Mouse (Mus musculus) layer of hippocampus, postnatal 25 days (tissue): ENCODE data around the gene Mrvi1. TPM values are rescaled to one million over a fixed set of nuclear protein-coding genes. Genes with fewer than 3 reads are reported as not detected.
"Not testable (repeated sequence)": the region's sequence is repeated elsewhere in the genome, so short reads cannot be mapped to it uniquely, and the experiment has no call there.

Experiments used
- DNase-seq, 2 experiments: peaks; one replicate each; pipeline ENCODE4 v3.0.0; 2022; ENCODE audit warnings: mixed read lengths in 2 of 2, low spot score in 1 of 2; ENCODE audit errors: extremely low spot score in 1 of 2
- total RNA-seq, 2 experiments: library from RNA; stranded (reverse); gene quantifications; 2 replicates each; pipeline ENCODE4 v1.2.3; 2021

Mrvi1 gene
- total RNA-seq, 2 experiments from 2014 or later: 3.6 TPM

DNA sequence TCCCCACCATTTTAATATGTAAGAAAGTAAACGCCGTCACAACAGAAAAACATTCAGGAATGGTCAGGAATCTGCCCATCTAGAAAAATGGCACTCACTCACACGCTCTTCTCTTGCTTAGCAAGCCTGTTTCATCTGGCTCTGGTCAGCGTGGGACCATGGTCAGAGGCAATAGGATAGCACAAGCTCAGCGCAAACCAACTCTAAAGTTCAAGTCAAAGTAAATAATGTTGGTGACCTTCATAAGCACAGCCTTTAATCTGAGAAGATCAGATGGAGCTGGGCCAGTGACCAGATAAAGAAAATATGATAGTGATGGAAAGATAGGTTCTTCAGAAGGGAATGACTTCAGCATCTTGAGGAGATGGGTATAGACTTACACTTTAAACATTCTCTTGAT is 37.9 kb downstream of the Mrvi1 start:
- DNase-seq: no peak

GRCm38 (mm10) chr7:110941701-110942530 is 40.3 kb downstream of the Mrvi1 start:
- no peak for DNase-seq

DNA sequence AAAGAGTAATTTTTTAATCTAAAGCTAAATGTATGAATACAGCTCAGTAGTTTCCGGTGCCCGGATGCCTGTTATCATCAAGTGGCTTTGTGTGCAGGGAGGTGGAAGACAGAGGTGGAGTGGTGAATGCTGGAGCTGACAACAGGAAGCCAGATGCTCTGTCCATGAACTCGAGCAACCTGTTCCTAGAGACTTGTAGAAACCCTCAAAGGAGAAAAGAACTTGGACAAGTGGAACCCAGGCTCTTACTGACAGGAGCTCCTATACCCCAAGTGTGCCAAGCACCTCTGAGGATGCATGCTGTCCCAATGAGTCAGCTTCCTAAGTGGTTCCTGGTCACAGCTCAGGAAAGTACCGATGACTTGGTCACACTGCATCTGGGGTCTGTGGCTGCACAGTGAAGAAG is 41.1 kb downstream of the Mrvi1 start:
- no peak for DNase-seq

DNA sequence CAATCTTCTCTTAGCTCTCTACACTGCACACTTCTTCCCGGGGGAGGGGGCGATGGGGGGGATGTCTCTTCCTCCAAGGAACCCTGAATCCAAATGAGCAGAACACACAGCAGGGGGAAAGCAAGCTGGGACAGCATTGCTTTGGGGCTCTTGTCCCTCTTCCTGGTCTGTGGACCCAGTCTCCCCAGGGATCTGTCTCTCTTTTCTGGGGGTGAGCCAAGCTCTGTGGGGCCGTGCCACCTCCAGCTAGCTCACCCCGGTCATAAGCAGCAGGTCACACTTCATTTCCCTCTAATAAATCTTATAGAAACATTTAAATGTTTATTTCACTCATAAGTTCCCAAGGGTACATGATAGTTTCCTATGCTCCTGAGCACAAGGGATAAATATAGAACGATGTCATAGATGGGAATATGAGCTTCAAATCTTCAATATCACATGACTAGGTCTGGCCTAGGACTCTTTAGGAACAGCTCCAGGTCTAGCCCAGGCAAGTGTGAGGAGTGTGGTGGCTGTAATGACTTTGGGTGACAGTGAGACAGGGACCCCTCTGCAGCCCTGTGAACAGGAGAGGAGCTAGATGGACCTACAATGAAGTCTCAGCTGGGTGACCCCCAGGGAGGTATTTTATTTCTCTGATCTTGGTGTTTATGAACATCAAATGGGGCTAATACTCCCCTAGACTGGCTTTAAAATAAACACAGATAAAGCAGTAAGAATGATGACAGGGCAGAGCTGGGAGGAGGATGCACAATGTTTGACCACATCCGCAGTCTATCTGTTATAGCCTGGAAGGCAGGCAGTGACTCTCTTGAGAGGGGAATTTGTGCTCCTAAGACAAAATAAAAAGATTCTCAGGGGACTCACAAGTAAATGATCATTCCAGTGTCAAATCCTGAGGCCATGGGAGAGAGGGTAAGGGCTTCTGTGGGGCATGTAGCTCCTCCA is 46.2 kb downstream of the Mrvi1 start:
- DNase-seq: no peak

GRCm38 (mm10) chr7:110933999-110934398 is 48.3 kb downstream of the Mrvi1 start:
- DNase-seq: no peak

DNA sequence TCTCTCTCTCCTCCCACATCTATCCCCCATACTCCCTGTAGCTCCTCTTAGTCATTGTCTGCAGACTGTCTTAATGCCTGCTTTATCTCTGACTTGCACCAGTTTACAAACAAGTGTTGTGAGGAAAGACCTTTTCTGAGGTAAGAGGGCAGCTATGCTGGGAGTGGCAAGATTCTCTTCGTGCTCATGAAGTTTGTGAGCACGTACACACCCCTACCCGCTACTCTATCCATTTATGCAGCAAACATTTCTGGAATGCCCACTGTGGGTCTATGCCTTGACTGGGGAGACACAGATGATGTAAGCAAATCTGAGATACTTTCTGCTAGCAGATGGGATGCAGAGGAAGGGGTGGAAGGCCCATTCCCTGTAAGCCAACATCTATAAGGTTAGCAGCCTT is 48.9 kb downstream of the Mrvi1 start:
- DNase-seq: no peak

DNA sequence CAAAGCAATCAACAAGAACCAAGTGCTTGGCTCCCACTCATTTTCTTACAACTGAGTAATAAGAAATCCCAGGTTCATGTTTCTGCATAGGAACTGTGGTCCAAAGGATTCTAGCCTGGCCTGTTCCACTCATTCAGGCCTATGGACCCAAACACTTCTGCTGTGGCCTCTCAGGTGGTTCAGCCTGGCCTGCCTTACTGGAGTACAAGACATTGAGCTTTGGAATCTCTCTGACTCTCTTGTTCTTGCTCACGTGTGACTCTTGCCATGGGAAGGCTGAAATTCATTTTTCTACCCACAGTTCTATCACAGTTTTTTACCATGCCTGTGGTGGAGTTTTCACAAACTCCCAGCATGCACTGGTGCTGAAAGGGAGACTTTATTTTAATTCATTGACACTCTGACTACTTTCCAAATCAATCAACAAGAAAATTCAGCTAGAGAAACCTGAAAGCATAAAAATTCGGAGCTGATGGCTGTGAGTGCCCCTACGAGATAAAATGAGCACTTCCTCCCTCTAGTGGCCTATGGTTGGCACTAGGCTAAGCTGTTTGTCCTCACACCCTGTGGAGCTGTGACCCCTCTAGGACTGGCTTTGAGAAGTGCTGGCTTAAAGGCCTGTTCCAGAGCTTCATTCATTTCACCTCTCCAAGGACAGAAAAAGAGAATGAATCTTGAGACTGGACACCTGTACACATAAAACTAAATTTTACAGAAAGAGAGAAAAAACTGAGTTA is 52.0 kb downstream of the Mrvi1 start:
- DNase-seq: peak in 1 of 2 experiments; percentile 29

DNA sequence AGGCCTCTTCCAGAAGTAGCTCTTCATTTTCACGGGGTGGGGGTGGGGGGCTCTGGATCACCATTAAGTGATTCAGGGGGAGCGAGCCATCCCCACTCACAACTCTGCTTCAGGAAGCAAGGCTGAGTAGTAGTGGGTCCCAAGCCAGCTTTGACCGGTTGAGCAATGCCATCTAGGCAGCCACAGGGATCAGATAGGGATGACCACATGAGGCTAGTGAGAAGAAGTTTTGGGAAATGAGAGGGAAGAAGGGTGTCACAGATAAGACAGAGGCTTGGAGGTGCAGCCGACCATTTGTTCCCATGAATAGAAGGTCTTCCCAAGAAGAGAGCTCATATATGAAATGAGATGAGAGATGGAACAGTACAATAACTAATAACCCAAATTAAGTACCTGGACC is 55.7 kb downstream of the Mrvi1 start:
- DNase-seq: no peak

DNA sequence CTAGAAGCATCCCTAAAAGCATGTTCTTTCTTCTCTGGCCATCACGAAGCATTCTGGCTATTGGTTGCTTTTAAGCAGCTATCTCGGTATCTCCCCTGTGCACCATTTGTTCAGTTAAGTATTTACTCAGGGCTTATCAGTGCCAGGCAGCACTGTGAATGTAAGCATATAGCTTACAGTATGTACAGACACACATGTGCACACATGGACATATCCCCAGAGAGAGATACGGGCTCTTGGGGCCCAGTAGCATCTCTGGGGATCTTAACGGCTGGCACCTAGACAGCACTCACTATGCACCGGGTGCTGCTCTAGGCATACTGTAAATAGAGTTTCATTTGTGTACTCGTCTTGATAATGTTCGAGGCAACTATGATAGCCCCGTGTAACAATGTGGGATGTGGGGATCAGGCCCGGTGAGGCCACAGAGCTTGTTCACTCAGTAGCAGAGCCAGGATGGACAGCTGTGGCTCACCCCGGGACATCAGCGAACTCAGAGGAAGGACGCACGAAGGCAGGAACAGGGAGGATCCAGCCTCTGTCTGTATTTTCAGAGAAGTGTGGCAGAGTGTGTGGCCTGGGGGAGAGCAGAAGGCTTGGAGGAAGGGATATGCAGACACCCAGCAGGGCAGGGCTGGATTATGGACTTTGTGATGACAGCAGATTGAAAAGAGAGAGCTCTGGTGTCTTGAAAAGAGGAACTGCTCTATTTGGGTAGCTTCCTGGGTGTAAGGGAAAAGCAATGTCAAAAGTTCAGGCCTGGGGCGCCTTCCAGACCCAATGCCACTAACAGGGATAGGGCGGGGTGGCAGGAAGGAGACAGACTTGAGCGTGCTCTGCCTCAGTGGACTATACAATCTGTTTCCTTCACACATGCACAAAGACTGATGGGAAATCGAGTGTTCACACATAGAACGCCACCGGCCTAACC is 61.7 kb downstream of the Mrvi1 start:
- no peak for DNase-seq

- no peak for DNase-seq
These were observed 62.5 kb downstream of the Mrvi1 start for GRCm38 (mm10) chr7:110919721-110920120.

- DNase-seq: no peak
These were observed 66.3 kb downstream of the Mrvi1 start for GRCm38 (mm10) chr7:110915913-110916312.

DNA sequence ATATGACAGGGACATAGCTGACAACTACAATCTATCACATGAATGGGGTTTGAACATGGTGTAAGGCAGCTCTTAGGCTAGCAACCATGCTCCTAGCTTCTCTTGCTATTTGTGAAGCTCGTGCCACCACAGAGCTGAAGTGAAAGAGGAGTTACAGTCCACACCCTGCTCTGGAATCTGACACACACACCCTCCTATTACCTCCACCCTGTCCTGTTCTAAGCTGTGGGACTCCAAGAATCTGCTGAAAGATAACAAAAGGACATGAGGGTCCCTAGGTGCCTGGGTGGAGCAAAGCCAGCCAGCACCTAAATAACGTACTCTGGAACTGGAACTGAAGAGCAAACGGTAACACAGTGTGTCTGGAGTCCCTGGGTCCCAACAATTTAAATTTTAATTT is 67.7 kb downstream of the Mrvi1 start:
- no peak for DNase-seq

DNA sequence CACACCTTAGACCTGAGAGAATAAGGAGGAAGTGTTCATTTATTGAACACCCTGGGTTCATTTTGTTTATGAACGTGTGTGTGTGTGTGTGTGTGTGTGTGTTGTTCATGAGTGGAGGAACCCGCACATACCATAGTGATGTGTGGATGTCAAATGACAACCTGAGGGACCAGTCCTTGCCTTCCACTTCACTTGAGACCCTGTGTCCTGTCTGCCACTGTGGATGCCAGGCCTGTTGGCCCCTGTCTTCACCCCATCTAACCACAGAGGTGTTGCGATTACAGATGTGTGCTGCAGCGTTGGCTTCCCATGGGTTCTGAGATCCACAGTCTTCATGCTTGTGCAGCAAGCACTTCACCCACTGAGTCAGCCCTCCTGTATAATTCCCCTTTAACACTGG is 68.5 kb downstream of the Mrvi1 start:
- DNase-seq: no peak

DNA sequence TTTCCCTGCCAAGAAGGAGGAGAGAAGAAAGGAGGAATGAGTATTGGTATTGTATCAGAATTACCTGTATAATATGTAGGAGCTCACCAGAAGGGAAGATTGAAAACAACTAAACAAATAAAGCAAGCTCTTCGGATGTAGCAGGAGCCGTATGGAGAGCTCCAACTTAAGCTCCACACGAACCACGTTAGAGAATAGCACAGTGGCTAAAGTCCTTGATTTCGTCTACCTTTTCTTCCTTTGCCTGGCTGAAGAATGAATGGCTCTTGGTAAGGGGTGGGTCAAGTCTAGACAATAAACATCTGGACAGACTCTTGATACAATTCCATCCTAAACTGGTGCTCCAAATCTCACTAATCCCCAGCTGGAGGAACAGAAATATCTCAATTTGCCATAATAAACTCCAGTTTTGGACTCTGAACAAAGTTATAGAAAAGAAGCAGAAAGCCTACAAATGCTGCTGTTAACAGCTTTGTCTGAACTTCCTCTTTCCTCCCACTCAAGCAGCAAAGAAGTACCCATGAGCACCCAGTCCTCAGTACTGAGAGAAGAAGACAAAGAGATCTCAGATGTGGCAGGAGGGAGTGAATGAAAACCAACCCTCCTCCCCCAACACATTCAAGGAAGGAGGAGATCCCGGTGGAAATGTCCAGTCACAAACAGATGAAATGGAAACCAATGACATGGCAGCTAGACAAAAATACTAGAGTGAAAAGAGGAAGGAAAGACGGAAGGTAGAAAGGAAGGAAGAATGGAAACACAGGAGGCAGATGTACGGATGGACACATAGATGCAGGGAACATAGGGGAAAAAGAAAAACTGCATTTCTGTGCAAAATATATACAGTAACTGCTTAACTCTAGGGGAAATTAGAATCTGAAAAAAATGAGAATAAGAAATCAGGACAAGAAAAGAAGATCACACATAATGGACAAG is 73.8 kb downstream of the Mrvi1 start:
- DNase-seq: no peak

- DNase-seq: no peak
These were observed 75.7 kb downstream of the Mrvi1 start for GRCm38 (mm10) chr7:110906566-110906965.

GRCm38 (mm10) chr7:110903226-110903625 is 79.0 kb downstream of the Mrvi1 start:
- no peak for DNase-seq

GRCm38 (mm10) chr7:110897202-110897601 is 85.1 kb downstream of the Mrvi1 start:
- no peak for DNase-seq

DNA sequence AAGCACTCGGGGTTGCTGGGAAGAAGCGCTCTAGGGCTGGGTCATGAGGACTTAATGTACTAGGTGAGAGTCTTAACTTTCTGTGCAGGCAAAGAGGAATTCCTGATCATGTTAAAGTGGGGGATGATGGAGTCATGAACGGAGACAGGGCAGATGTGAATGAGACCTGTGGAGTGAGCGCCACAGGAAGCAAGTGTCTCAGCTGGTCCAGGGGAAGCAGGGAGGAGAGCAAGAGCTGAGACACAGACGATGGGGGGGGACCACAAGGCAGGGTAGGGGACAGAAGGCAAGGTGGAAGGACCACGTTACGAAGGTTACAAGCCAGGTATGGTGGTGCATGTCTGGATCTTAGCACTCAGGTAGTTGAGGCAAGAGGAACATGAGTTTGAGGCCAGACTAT is 85.8 kb downstream of the Mrvi1 start:
- DNase-seq: no peak

- not testable (repeated sequence) for DNase-seq
These were observed 86.5 kb downstream of the Mrvi1 start for GRCm38 (mm10) chr7:110895772-110896171.
